Mouse (Mus musculus) cortical plate, adult 2 months (tissue): ENCODE data around the gene Gata2.

Experiments
- CTCF ChIP-seq: fragments of 200-500 bp; IDR thresholded peaks from 2 replicates; pipeline ENCODE4 v1.5.1; 2011; ENCODE audit warnings: mild to moderate bottlenecking, control low read depth, low read length; ENCODE audit not compliant: insufficient read depth; ENCODE audit errors: extremely low read depth
- POLR2A ChIP-seq: fragments of 200-500 bp; IDR thresholded peaks from 2 replicates; pipeline ENCODE4 v1.6.1; 2011; ENCODE audit warnings: mild to moderate bottlenecking, low read length, control low read depth; ENCODE audit not compliant: insufficient read depth; ENCODE audit errors: extremely low read depth

DNA sequence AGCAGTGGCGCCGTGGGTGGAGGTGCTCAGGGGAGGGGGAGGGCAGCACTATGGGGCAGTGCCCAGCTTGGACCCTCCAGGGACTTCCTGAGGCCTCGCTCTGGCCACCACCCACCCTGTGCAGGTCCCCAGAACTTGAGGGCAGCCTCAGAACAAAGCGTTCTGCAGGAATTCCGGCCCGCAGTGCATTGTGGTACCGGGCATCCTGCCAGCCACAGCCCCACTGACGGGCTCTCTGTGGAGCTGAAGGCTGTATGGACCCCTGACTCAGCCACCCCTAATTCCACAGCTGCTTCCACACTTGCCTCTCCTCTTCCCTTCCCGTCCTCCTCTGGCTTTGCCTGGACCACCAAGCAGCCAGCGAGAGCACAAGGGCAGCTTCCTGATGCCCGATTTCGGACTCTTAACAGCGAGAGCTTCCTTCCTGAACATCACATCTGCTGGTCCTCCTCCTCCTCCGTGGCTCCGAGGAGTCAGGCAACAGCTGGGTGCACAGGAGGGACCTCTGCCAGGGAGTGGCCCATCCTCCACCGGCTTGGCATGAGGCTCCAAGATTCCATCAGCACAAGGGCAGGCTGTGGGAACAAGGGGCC lies 46.2 kb upstream of the Gata2 start:
- no peak for TF ChIP-seq POLR2A
- no peak for TF ChIP-seq CTCF
